Mouse (Mus musculus) cerebellum, adult 2 months (tissue): ENCODE measurements around the gene Ces3a. TPM values are rescaled to one million over a fixed set of nuclear protein-coding genes. Genes with fewer than 3 reads are reported as not detected.
"Not testable (repeated sequence)": the region's sequence is repeated elsewhere in the genome, so short reads cannot be mapped to it uniquely, and the experiment has no call there.

Source experiments
- DNase-seq, 2 experiments: peaks; one replicate each; pipeline ENCODE4 v3.0.0; 2021
- H3K27ac ChIP-seq: fragments of 200-500 bp; 2 replicates; pipeline ENCODE4 v1.5.1; 2012; ENCODE audit warnings: low read length, control low read depth, inconsistent platforms; ENCODE audit not compliant: insufficient read depth
- H3K27me3 ChIP-seq: fragments of 200-500 bp; 2 replicates; pipeline ENCODE4 v1.6.1; 2012; ENCODE audit warnings: inconsistent platforms, mild to moderate bottlenecking, low read length, moderate library complexity; ENCODE audit not compliant: control insufficient read depth, insufficient read depth
- H3K4me1 ChIP-seq: fragments of 200-500 bp; 2 replicates; pipeline ENCODE4 v1.6.1; 2011; ENCODE audit warnings: low read length; ENCODE audit not compliant: control insufficient read depth, insufficient read depth
- H3K4me3 ChIP-seq: fragments of 200-500 bp; replicated peaks from 2 replicates; pipeline ENCODE3; 2011; ENCODE audit warnings: mild to moderate bottlenecking, low read depth, low read length, control low read depth; ENCODE audit not compliant: insufficient read depth
- CTCF ChIP-seq: fragments of 200-500 bp; IDR thresholded peaks from 2 replicates; pipeline ENCODE4 v1.5.1; 2011; ENCODE audit warnings: low read depth, mild to moderate bottlenecking, control low read depth, low read length, moderate library complexity, borderline replicate concordance; ENCODE audit not compliant: insufficient read depth
- POLR2A ChIP-seq: fragments of 200-500 bp; IDR thresholded peaks from 2 replicates; pipeline ENCODE4 v1.6.1; 2011; ENCODE audit warnings: low read length, control low read depth, borderline replicate concordance; ENCODE audit not compliant: insufficient read depth
- WGBS: fragments of 180-500 bp; shearing (Covaris S2); methylation state at CpG from one replicate; pipeline ENCODE4 v1.1.7; 2018; 5-methylcytosine and 5-hydroxymethylcytosine counted together
- polyA plus RNA-seq: library from polyadenylated mRNA; depleted of rRNA; stranded (reverse); fragments of >200 nt; gene quantifications from 2 replicates; pipeline ENCODE4 v1.2.3, GENCODE M21; 2012

Gene Ces3a
- polyA plus RNA-seq, 1 experiment = not detected

- no peak overlapping the region for H3K27ac ChIP-seq
- H3K27me3 ChIP-seq = no peaks in the 10 kb centered on the region
- 71% methylated on average over 2 of the region's 2 CpGs for WGBS
These were observed 23.4 kb upstream of the Ces3a start for GRCm38 (mm10) chr8:105025050-105025449.

GRCm38 (mm10) chr8:105043510-105043909, 4.9 kb upstream of the Ces3a start:
- Histone ChIP-seq H3K4me1 (no peaks in the 10 kb centered on the region), H3K27me3 (no peaks in the 10 kb centered on the region), H3K4me3 (no peak overlapping the region), H3K27ac (no peak overlapping the region)
- WGBS = 69% methylated on average over 1 of the region's 1 CpGs
- no peak for DNase-seq
- no peak for TF ChIP-seq CTCF
- no peak for TF ChIP-seq POLR2A

More at GRCm38 (mm10) chr8:105025050-105025449, 23.4 kb upstream of the Ces3a start:
- TF ChIP-seq POLR2A (no peak), CTCF (peak; percentile 5; the same call in 1 of the 2 replicates)
- no peak for DNase-seq
- no peak overlapping the region for H3K4me3 ChIP-seq
- no peaks in the 10 kb centered on the region for H3K4me1 ChIP-seq

GRCm38 (mm10) chr8:105045824-105046401, 2.5 kb upstream of the Ces3a start:
- DNase-seq = no peak
- WGBS = 90% methylated on average over 3 of the region's 3 CpGs
- Histone ChIP-seq H3K4me1 (no peaks in the 10 kb centered on the region), H3K27ac (no peak overlapping the region), H3K4me3 (no peak overlapping the region), H3K27me3 (no peaks in the 10 kb centered on the region)
- TF ChIP-seq CTCF = no peak

- no peak for DNase-seq
- H3K4me1 ChIP-seq = no peaks in the 10 kb centered on the region
- TF ChIP-seq CTCF (no peak), POLR2A (no peak)
- no peaks in the 10 kb centered on the region for H3K27me3 ChIP-seq
- WGBS = 94% methylated on average over 4 of the region's 4 CpGs
- no peak overlapping the region for H3K4me3 ChIP-seq
- no peak overlapping the region for H3K27ac ChIP-seq
These were observed 7.8 kb downstream of the Ces3a start for GRCm38 (mm10) chr8:105056211-105056610.

- no peak for DNase-seq
- Histone ChIP-seq H3K27ac (no peak overlapping the region), H3K27me3 (no peaks in the 10 kb centered on the region), H3K4me1 (no peaks in the 10 kb centered on the region), H3K4me3 (no peak overlapping the region)
- TF ChIP-seq POLR2A (no peak), CTCF (no peak)
These were observed 11.7 kb downstream of the Ces3a start for GRCm38 (mm10) chr8:105060056-105060455.

- 5% methylated on average over 1 of the region's 1 CpGs for WGBS
- no peaks in the 10 kb centered on the region for H3K27me3 ChIP-seq
- TF ChIP-seq CTCF = peak; percentile 21; the same call in 1 of the 2 replicates
- no peak for TF ChIP-seq POLR2A
- H3K4me3 ChIP-seq = no peak overlapping the region
- DNase-seq = no peak
- no peaks in the 10 kb centered on the region for H3K4me1 ChIP-seq
- no peak overlapping the region for H3K27ac ChIP-seq
These were observed 18.4 kb downstream of the Ces3a start for GRCm38 (mm10) chr8:105066761-105067160.

GRCm38 (mm10) chr8:105067905-105068304, 19.5 kb downstream of the Ces3a start:
- 82% methylated on average over 7 of the region's 7 CpGs for WGBS
- not testable (repeated sequence) for DNase-seq, H3K27me3 ChIP-seq, H3K4me3 ChIP-seq, H3K27ac ChIP-seq, H3K4me1 ChIP-seq

GRCm38 (mm10) chr8:105068971-105069370, 20.6 kb downstream of the Ces3a start:
- Histone ChIP-seq H3K4me3 (no peak overlapping the region), H3K27me3 (no peaks in the 10 kb centered on the region), H3K4me1 (no peaks in the 10 kb centered on the region), H3K27ac (no peak overlapping the region)
- TF ChIP-seq CTCF = no peak
- no peak for TF ChIP-seq POLR2A
- DNase-seq = no peak

GRCm38 (mm10) chr8:105076601-105077000, 28.2 kb downstream of the Ces3a start:
- WGBS = 92% methylated on average over 4 of the region's 4 CpGs
- no peak for DNase-seq
- TF ChIP-seq CTCF (no peak), POLR2A (no peak)
- no peak overlapping the region for H3K27ac ChIP-seq
- H3K4me3 ChIP-seq = no peak overlapping the region
- no peaks in the 10 kb centered on the region for H3K4me1 ChIP-seq
- H3K27me3 ChIP-seq = no peaks in the 10 kb centered on the region
